In genomic region chr8:107336480-107336879, GRCm38 (mm10) we compare ENCODE assay signal across 15 mouse cellular contexts. TPM values are rescaled to one million over a fixed set of nuclear protein-coding genes. Genes with fewer than 3 reads are reported as not detected.
DNase-seq lines count a peak whose midpoint lies in the region; TF ChIP-seq lines count a peak whose summit lies in the region.
"Had no signal": no experiment of that assay in that cellular context is flagged by ENCODE, and none has a peak within 500 bp of the region (broad histone marks: within the 10 kb centered on the region; RNA-seq: fewer than 3 reads in every experiment).

No protein-coding gene starts in this region.

- TF ChIP-seq POLR2A in lung, adult 2 months (IDR thresholded peaks at IDR 0.05; ENCODE audit: borderline replicate concordance, extremely low read depth, low read depth, low read length): no peak

- WGBS in lung, adult 2 months: 57% methylated on average over 1 of the region's 1 CpGs

- peak; percentile 22 for DNase-seq in cerebellum, adult 9-10 months
- no peak for DNase-seq in cerebellum, postnatal 25 days
- peak; percentile 28 to 37 for DNase-seq in heart, adult 9 months (ENCODE audit: low spot score in 2 of 2)
- no peak for DNase-seq in heart, postnatal 14 days
- peak; percentile 6 for DNase-seq in lung, postnatal 36 days
- DNase-seq in lung, adult 2 months: no peak
- DNase-seq in telencephalon, adult 2 months (ENCODE audit: low read depth, low spot score): peak; percentile 29
- DNase-seq in thymus, adult 18-20 months: no peak
- DNase-seq: adrenal gland, postnatal 14 days; kidney, adult 2 months; lung, postnatal 4 days; thymus, postnatal 36 days had no signal

- no peaks in the 10 kb centered on the region for H3K4me1 ChIP-seq in lung, adult 2 months (ENCODE audit: control insufficient read depth, insufficient read depth, low read length)
- H3K4me1 ChIP-seq: forebrain, embryonic 12.5 days; midbrain, embryonic 13.5 days had no signal

- no peak overlapping the region for H3K4me3 ChIP-seq in lung, adult 2 months (replicated peaks; ENCODE audit: extremely low read depth, low read depth, low read length)
- H3K4me3 ChIP-seq: embryonic facial prominence, embryonic 15.5 days; forebrain, embryonic 12.5 days; midbrain, embryonic 13.5 days had no signal

- TF ChIP-seq CTCF in lung, adult 2 months (IDR thresholded peaks at IDR 0.05; ENCODE audit: insufficient read depth, low read length): no peak

- intact Hi-C loops in heart, postnatal 14 days (cut with DNase I): no loop called here

RNA-seq across cellular contexts. Expression of gene Nfat5, which starts 43.2 kb away (rescaled TPM):
- total RNA-seq in heart, postnatal 14 days (2021): 10 to 100 TPM; 36.5 to 36.6 TPM
- 21.0 and 31.2 TPM in 2 replicates for polyA plus RNA-seq in lung, adult 2 months (2012; rRNA removed)

Comparison
In these comparisons a context has a peak if more than half of its experiments do, and no peak if none do; other contexts are left out.
1. DNase-seq: peak in cerebellum, adult 9-10 months (single experiment), heart, adult 9 months (2 of 2), lung, postnatal 36 days (single experiment) and telencephalon, adult 2 months (single experiment); none in cerebellum, postnatal 25 days (0 of 2), heart, postnatal 14 days (0 of 2), lung, adult 2 months (single experiment) and thymus, adult 18-20 months (0 of 2).